Mouse (Mus musculus): ENCODE data around the gene AI593442. TPM values are rescaled to one million over a fixed set of nuclear protein-coding genes. Genes with fewer than 3 reads are reported as not detected.

AI593442 gene
- 25.3 and 26.1 TPM in 2 replicates for polyA plus RNA-seq (2015; fragmentation: Nextera tagmentation; extraction: Ambion mirVana)

DNA sequence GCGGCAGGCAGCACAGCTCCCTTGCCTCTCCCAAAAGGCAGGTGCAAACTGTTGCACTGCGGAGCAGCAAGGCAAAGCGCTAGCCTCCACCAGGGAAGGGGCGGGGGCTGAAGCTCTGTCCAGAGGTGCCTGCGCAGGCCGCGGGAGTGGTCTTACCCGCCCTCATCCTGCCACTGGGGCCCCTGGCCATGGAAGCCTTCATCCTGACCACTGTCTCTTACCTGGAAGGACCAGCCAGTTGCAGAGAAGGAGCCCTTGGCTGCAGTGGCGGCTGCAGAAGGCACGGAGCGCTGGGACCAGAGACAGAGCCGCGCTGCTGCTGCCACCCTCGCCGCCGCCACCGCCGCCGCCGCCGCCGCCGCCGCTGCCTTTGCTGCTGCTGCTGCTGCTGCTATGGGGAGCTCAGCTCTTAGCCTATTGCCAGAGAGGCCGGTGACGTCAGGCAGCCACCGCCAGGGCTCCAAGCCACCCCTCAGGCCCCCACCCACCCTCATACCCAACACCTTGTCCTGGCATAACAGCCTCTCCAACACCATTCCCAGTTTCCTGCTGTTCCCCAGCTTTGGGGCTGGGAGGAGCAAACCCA, at the start of gene AI593442:
Gene AI593442 (minus strand): TSS at position 419 of the 586 bp plus-strand sequence.
- Histone ChIP-seq H3K4me2 (replicated peaks) (peak within 1 kb of the TSS; percentile 86), H3K4me3 (peak within 1 kb of the TSS; percentile 56), H3K4me1 (peaks cover 30% of the 10 kb centered on the region), H3K9ac (replicated peaks) (peak within 1 kb of the TSS; percentile 72), H3K36me3 (no peaks in the 10 kb centered on the region), H3K27me3 (peaks cover 27% of the 10 kb centered on the region; the same call in 1 of the 2 replicates), H3K27ac (replicated peaks) (peak within 1 kb of the TSS; percentile 70), H3K9me3 (no peaks in the 10 kb centered on the region)
- 0% methylated on average over 22 of the region's 27 CpGs for WGBS
- ATAC-seq (replicated peaks), result peak; percentile 87

- Histone ChIP-seq H3K9ac (replicated peaks) (no peak overlapping the region), H3K4me2 (replicated peaks) (no peak overlapping the region), H3K27me3 (no peaks in the 10 kb centered on the region), H3K4me1 (no peaks in the 10 kb centered on the region), H3K9me3 (no peaks in the 10 kb centered on the region), H3K27ac (replicated peaks) (no peak overlapping the region), H3K4me3 (no peak overlapping the region), H3K36me3 (no peaks in the 10 kb centered on the region)
- 92% methylated on average over 5 of the region's 5 CpGs for WGBS
- no peak for ATAC-seq (replicated peaks)
These were observed 49.2 kb upstream of the AI593442 start for GRCm38 (mm10) chr9:52728806-52729205.

DNA sequence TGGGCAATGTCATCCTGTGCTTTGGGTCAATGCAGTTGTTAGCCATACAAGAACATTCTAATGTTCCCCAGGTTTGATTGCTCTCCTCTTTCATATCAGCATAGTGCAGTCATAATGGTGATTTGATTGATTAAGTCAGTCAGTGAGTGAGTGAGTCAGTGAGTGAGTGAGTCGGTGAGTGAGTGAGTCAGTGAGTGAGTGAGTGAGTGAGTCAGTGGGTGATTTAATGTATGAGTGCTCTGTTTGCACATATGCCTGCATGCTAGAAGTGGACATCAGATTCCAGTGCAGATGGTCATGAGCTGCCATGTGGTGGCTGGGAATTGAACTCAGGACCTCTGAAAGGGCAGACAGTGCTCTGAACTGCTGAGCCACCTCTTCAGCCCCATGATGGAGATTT, 43.0 kb upstream of the AI593442 start:
- Histone ChIP-seq H3K27ac (replicated peaks) (no peak overlapping the region), H3K9me3 (no peaks in the 10 kb centered on the region), H3K36me3 (no peaks in the 10 kb centered on the region), H3K4me2 (replicated peaks) (no peak overlapping the region), H3K4me3 (no peak overlapping the region), H3K27me3 (no peaks in the 10 kb centered on the region), H3K9ac (replicated peaks) (no peak overlapping the region), H3K4me1 (no peaks in the 10 kb centered on the region)
- ATAC-seq (replicated peaks), result no peak
- WGBS, result 83% methylated on average over 1 of the region's 1 CpGs

DNA sequence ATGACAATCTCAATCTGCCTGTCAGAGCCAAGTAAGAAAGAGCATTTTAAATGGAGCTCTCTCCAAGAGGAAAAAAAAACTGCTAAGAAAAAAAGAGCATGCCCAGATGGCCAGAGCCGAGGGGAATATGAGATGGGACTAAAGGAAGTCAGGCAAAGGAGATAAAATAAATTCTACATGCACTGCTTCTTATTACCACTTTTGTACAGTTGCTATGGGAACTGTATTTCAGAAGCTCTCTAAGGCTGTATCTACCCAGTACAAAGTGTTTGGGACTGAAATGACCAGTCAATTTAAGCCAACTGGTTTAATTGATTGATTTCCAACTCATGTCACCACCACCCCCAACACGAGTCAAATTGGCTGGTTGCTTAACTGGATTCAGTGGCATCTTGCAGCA, 40.0 kb upstream of the AI593442 start:
- Histone ChIP-seq H3K9ac (replicated peaks) (no peak overlapping the region), H3K36me3 (no peaks in the 10 kb centered on the region), H3K4me2 (replicated peaks) (no peak overlapping the region), H3K4me1 (no peaks in the 10 kb centered on the region), H3K9me3 (no peaks in the 10 kb centered on the region), H3K27ac (replicated peaks) (no peak overlapping the region), H3K4me3 (no peak overlapping the region), H3K27me3 (no peaks in the 10 kb centered on the region)
- WGBS, result 60% methylated on average over 2 of the region's 2 CpGs
- ATAC-seq (replicated peaks), result no peak

DNA sequence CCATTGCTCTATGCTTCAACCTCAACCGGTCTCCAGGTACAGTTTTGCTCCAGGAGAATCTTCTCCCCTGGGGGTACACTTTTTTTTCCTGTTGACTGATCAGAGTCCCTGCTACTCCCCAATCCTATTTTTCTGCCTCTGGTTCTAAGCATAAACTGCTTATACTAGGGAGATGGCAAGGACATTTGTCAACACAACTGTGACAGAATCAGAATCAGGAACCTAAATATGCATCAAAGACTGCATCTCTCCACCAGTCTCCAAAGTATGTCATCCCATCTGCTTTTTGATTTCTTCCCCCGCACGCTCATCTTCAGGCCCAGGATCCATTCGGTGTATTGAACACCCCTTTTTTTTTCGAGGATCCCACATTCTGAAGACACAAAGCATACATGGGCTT, 456 bp upstream of the AI593442 start:
- Histone ChIP-seq H3K9ac (replicated peaks) (no peak overlapping the region), H3K9me3 (no peaks in the 10 kb centered on the region), H3K4me2 (replicated peaks) (peak overlapping the region; percentile 86), H3K4me1 (peaks cover 30% of the 10 kb centered on the region), H3K27ac (replicated peaks) (peak overlapping the region; percentile 70; the same call in 1 of the 2 replicates), H3K27me3 (peaks cover 23% of the 10 kb centered on the region; the same call in 1 of the 2 replicates), H3K4me3 (peak overlapping the region; percentile 56), H3K36me3 (no peaks in the 10 kb centered on the region)
- WGBS, result 49% methylated on average over 5 of the region's 5 CpGs
- ATAC-seq (replicated peaks), result no peak

DNA sequence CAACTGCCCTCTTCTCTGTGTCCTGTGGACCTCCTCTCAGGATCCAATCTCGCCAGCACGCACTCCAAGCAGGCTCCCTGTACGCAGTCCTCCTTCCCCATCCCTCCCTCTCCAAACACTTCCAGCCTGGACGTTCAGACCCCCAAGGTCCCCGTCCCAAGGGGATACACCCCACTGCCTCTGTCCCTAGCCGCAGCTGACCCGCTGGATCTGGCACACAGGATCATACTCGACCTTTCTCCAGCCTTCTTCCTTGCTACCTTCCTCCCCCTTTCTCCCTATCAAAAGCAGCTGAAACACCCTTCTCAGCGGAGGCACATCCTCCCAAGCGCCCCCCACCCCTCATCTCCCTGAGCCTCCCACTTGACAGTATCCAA, 753 bp downstream of the AI593442 start:
- Histone ChIP-seq H3K9ac (replicated peaks) (peak overlapping the region; percentile 72), H3K9me3 (no peaks in the 10 kb centered on the region), H3K36me3 (no peaks in the 10 kb centered on the region), H3K4me3 (peak overlapping the region; percentile 56), H3K27me3 (peaks cover 27% of the 10 kb centered on the region; the same call in 1 of the 2 replicates), H3K27ac (replicated peaks) (peak overlapping the region; percentile 70; the same call in 1 of the 2 replicates), H3K4me2 (replicated peaks) (peak overlapping the region; percentile 86), H3K4me1 (peaks cover 30% of the 10 kb centered on the region)
- under 1% methylated on average over 10 of the region's 10 CpGs for WGBS
- ATAC-seq (replicated peaks), result peak; percentile 30

DNA sequence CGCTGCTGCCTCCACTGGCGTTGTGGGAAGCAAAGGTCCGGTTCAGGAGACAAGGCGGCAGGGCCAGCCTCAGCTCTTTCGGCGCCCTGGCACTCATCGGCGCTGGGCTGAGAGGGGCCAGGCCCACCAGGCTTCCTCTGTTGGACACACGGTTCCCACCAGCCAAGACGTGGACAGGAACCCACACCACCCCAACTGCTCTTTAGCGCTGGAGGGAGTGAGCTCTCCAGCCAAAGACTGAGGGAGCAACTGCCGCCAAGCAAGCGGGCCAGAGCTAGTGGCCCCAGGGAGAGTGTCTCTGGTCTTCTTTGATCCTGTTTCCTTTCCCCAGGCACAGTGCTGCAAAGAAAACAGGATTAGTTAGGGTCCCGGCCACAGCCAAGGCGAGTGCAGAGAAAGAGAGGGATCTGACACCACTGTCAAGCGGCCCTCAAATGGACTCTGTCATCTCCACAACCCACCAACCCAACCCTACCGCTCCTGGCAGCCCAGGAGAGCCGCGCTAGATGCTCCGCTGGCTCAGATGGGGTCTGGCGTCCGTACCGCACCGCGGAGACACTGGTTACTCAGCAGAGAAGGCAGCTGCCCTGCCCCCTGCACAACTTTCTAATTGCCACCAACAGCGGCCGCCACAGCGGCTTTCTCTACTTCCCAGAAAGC, 1.3 kb downstream of the AI593442 start:
- Histone ChIP-seq H3K27ac (replicated peaks) (peak overlapping the region; percentile 70; the same call in 1 of the 2 replicates), H3K4me2 (replicated peaks) (peak overlapping the region; percentile 86), H3K36me3 (no peaks in the 10 kb centered on the region), H3K9me3 (no peaks in the 10 kb centered on the region), H3K4me3 (peak overlapping the region; percentile 56), H3K27me3 (peaks cover 27% of the 10 kb centered on the region; the same call in 1 of the 2 replicates), H3K4me1 (peaks cover 30% of the 10 kb centered on the region), H3K9ac (replicated peaks) (peak overlapping the region; percentile 72)
- WGBS, result under 1% methylated on average over 28 of the region's 28 CpGs
- peak; percentile 32 for ATAC-seq (replicated peaks)

DNA sequence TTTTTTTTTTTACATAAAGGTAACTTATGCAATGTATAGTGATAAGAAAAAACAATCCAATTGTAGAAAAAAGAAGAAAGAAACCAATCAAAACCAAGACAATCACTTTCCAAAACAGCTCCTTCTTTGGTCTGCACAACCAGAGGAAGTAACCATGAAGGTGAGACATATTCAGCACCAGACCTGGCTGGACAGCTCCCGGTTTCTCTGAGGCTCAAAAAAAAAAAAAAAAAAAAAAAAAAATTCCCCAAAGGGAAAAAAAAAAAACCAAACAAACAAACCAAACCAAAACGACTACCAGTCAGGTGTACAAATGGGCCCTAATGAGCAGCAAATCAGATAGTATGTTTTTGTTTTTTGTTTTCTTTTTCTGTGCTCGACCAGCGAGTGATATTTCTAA, 3.0 kb downstream of the AI593442 start:
- H3K36me3 ChIP-seq, result no peaks in the 10 kb centered on the region
- peaks cover 27% of the 10 kb centered on the region; the same call in 1 of the 2 replicates for H3K27me3 ChIP-seq
- H3K4me3 ChIP-seq, result peak overlapping the region; percentile 56
- H3K4me1 ChIP-seq, result peaks cover 30% of the 10 kb centered on the region
- H3K9me3 ChIP-seq, result no peaks in the 10 kb centered on the region
- no peak for ATAC-seq (replicated peaks)
- no peak overlapping the region for H3K9ac ChIP-seq (replicated peaks)
- 21% methylated on average over 4 of the region's 4 CpGs for WGBS
- H3K27ac ChIP-seq (replicated peaks), result no peak overlapping the region
- peak overlapping the region; percentile 86; the same call in 1 of the 2 replicates for H3K4me2 ChIP-seq (replicated peaks)

DNA sequence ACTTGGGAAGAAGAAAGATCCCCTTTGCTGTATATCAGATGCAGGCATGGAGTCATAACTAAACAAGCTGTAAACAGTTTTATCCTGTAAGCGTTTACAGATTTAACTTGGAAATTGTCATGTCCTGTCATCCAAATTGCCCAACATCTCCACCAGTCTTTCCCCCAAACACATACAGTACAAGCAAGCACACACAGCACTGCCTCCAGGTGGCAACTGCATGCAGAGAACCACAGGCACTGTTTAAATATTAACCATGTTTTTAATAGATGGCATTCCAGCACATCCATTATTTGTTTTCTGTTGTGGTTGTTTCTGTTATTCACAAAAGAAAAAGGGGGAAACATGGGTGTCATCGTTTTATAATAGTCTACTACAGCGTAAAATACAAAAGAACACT, 3.6 kb downstream of the AI593442 start:
- Histone ChIP-seq H3K9me3 (no peaks in the 10 kb centered on the region), H3K27ac (replicated peaks) (no peak overlapping the region), H3K27me3 (peaks cover 27% of the 10 kb centered on the region; the same call in 1 of the 2 replicates), H3K4me3 (no peak overlapping the region), H3K4me1 (peaks cover 30% of the 10 kb centered on the region), H3K4me2 (replicated peaks) (no peak overlapping the region), H3K9ac (replicated peaks) (no peak overlapping the region), H3K36me3 (no peaks in the 10 kb centered on the region)
- ATAC-seq (replicated peaks), result no peak
- WGBS, result 68% methylated on average over 3 of the region's 3 CpGs

- Histone ChIP-seq H3K27me3 (no peaks in the 10 kb centered on the region), H3K36me3 (no peaks in the 10 kb centered on the region), H3K27ac (replicated peaks) (no peak overlapping the region), H3K4me3 (no peak overlapping the region), H3K4me2 (replicated peaks) (no peak overlapping the region), H3K9ac (replicated peaks) (no peak overlapping the region), H3K9me3 (no peaks in the 10 kb centered on the region), H3K4me1 (no peaks in the 10 kb centered on the region)
- WGBS, result 79% methylated on average over 3 of the region's 3 CpGs
- ATAC-seq (replicated peaks), result no peak
These were observed 18.2 kb downstream of the AI593442 start for GRCm38 (mm10) chr9:52661422-52661821.

GRCm38 (mm10) chr9:52650341-52650951, 29.1 kb downstream of the AI593442 start:
- WGBS, result 86% methylated on average over 5 of the region's 5 CpGs
- Histone ChIP-seq H3K27me3 (no peaks in the 10 kb centered on the region), H3K4me1 (no peaks in the 10 kb centered on the region), H3K9me3 (no peaks in the 10 kb centered on the region), H3K4me3 (no peak overlapping the region), H3K36me3 (no peaks in the 10 kb centered on the region), H3K4me2 (replicated peaks) (no peak overlapping the region), H3K27ac (replicated peaks) (no peak overlapping the region), H3K9ac (replicated peaks) (no peak overlapping the region)
- ATAC-seq (replicated peaks), result no peak

- Histone ChIP-seq H3K27me3 (no peaks in the 10 kb centered on the region), H3K4me1 (no peaks in the 10 kb centered on the region), H3K4me2 (replicated peaks) (no peak overlapping the region), H3K9me3 (no peaks in the 10 kb centered on the region), H3K4me3 (no peak overlapping the region), H3K9ac (replicated peaks) (no peak overlapping the region), H3K36me3 (no peaks in the 10 kb centered on the region), H3K27ac (replicated peaks) (no peak overlapping the region)
- ATAC-seq (replicated peaks), result no peak
- WGBS, result 74% methylated on average over 2 of the region's 2 CpGs
These were observed 34.3 kb downstream of the AI593442 start for GRCm38 (mm10) chr9:52645312-52645711.
